Mouse (Mus musculus) liver, postnatal 0 days (tissue): ENCODE data around the gene Cmtm8.

Experiments used
- CTCF ChIP-seq: sonication (generic); IDR thresholded peaks from 2 replicates; pipeline ENCODE4 v1.5.1; 2016; ENCODE audit warnings: antibody characterized with exemption, low read depth
- EP300 ChIP-seq: IDR thresholded peaks from 2 replicates; pipeline ENCODE4 v1.6.1; 2016; ENCODE audit warnings: antibody characterized with exemption, low read depth, mild to moderate bottlenecking

DNA sequence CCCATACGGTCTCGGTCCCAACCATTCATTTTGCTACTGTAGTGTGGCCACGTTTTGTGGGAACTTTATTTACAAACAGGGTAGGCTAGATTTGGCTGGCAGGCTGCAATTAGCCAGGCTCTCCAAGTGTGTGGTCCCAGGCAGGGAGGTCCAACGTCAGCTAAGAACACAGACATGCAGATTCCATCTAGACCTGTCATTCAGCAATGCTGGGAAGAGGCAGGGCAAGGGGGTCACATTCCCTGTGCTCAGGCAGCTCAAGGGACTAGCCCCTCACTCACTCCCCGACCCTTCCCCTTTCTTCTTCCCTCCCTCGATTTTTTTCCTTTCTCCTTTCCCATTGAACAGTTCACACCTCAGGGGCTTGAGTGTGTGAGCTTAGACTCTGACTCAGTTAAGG, 45.1 kb downstream of the Cmtm8 start:
- no peak for TF ChIP-seq EP300
- no peak for TF ChIP-seq CTCF
